Mouse (Mus musculus) olfactory bulb, adult 2 months (tissue): ENCODE results near the gene Mapk8ip1.

ENCODE experiments used
- CTCF ChIP-seq: fragments of 200-500 bp; IDR thresholded peaks from 2 replicates; pipeline ENCODE4 v1.5.1; 2012; ENCODE audit warnings: low read depth, mild to moderate bottlenecking, low read length, moderate library complexity; ENCODE audit not compliant: insufficient read depth
- POLR2A ChIP-seq: fragments of 200-500 bp; IDR thresholded peaks from 2 replicates; pipeline ENCODE4 v1.6.1; 2012; ENCODE audit warnings: mild to moderate bottlenecking, low read depth, low read length, moderate library complexity; ENCODE audit not compliant: insufficient read depth

DNA sequence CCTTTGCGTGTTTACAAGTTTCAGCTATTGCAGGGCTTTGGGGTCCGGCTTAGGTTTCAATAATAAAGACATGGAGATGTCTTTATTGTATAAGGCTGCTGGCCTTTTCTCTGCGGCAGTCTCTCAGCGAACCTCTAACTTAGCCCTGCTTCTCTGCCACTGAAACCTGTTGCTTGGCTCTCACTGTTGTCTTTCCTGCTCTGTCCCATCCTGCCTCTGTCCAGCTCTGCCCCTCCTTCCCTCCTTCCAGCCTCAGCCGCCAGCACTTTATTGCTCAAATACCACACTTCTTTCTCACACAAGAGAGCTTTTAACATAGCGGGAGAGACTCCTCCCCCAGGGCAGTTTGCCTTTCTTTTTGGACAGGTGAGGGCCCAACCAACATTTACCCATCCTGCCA, 39.4 kb upstream of the Mapk8ip1 start:
- TF ChIP-seq CTCF (no peak), POLR2A (no peak)
